In genomic region chr10:60819654-60820192, GRCm38 (mm10) we compare ENCODE assay signal across 14 mouse cellular contexts. TPM values are rescaled to one million over a fixed set of nuclear protein-coding genes. Genes with fewer than 3 reads are reported as not detected.
DNase-seq lines count a peak whose midpoint lies in the region; ATAC-seq and TF ChIP-seq lines count a peak whose summit lies in the region.
"Had no signal": no experiment of that assay in that cellular context is flagged by ENCODE, and none has a peak within 500 bp of the region (broad histone marks: within the 10 kb centered on the region; RNA-seq: fewer than 3 reads in every experiment).

No protein-coding gene starts in this region.

- intact Hi-C loops in heart, postnatal 14 days (cut with DNase I), result no loop called here
- intact Hi-C loops in left cerebral cortex, adult 2 months (cut with DNase I), result no loop called here
- intact Hi-C loops in left cerebral cortex, postnatal 25 days (cut with DNase I), result no loop called here

- no peak for ATAC-seq in heart, embryonic 13.5 days (ENCODE audit: extremely low read depth, insufficient number of reproducible peaks, low FRiP score, low TSS enrichment)
- ATAC-seq in stomach, embryonic 16.5 days (ENCODE audit: insufficient read depth, low FRiP score), result no peak
- ATAC-seq: forebrain, embryonic 13.5 days had no signal

- peak overlapping the region; percentile 100 for H3K27ac ChIP-seq in heart, embryonic 13.5 days (replicated peaks)
- peak overlapping the region; percentile 34; the same call in 1 of the 2 replicates for H3K27ac ChIP-seq in left cerebral cortex, adult 2 months
- peak overlapping the region; percentile 1 for H3K27ac ChIP-seq in cortical plate, adult 2 months (ENCODE audit: insufficient read depth, low read length)
- peak overlapping the region; percentile 3; the same call in 1 of the 2 replicates for H3K27ac ChIP-seq in stomach, embryonic 16.5 days (ENCODE audit: low read length)
- H3K27ac ChIP-seq: embryonic facial prominence, embryonic 12.5 days; forebrain, embryonic 13.5 days; hindbrain, embryonic 14.5 days; limb, embryonic 12.5 days had no signal

- no peak overlapping the region; the same call in none of the 2 replicates for H3K4me2 ChIP-seq in heart, embryonic 13.5 days
- H3K4me2 ChIP-seq in stomach, embryonic 16.5 days (ENCODE audit: low read depth, low read length), result no peak overlapping the region
- H3K4me2 ChIP-seq: embryonic facial prominence, embryonic 12.5 days; forebrain, embryonic 13.5 days; hindbrain, embryonic 14.5 days; limb, embryonic 12.5 days had no signal

- TF ChIP-seq CTCF in left cerebral cortex, adult 2 months (IDR thresholded peaks at IDR 0.05), result no peak
- no peak for TF ChIP-seq CTCF in cortical plate, adult 2 months (IDR thresholded peaks at IDR 0.05; ENCODE audit: extremely low read depth, insufficient read depth, low read length)

- no peak for TF ChIP-seq POLR2A in cortical plate, adult 2 months (IDR thresholded peaks at IDR 0.05; ENCODE audit: extremely low read depth, insufficient read depth, low read length)

- H3K36me3 ChIP-seq in heart, embryonic 13.5 days, result no peaks in the 10 kb centered on the region
- H3K36me3 ChIP-seq in stomach, embryonic 16.5 days (ENCODE audit: control insufficient read depth, insufficient read depth, low read length), result no peaks in the 10 kb centered on the region
- H3K36me3 ChIP-seq: embryonic facial prominence, embryonic 12.5 days; limb, embryonic 12.5 days had no signal

- H3K9ac ChIP-seq in heart, embryonic 13.5 days, result peak overlapping the region; percentile 63
- no peak overlapping the region for H3K9ac ChIP-seq in stomach, embryonic 16.5 days (ENCODE audit: low read length)
- H3K9ac ChIP-seq: embryonic facial prominence, embryonic 12.5 days; forebrain, embryonic 13.5 days; hindbrain, embryonic 14.5 days; limb, embryonic 12.5 days; liver, postnatal 0 days had no signal

- DNase-seq in heart, postnatal 14 days, result no peak
- no peak for DNase-seq in left cerebral cortex, adult 2 months (ENCODE audit: extremely low spot score in 1 of 2, low spot score in 2 of 2)
- no peak for DNase-seq in left cerebral cortex, postnatal 25 days (ENCODE audit: low spot score in 2 of 2)
- no peak for DNase-seq in yolk sac, embryonic 10.5 days (ENCODE audit: low spot score)
- DNase-seq: right cerebral cortex, postnatal 14 days had no signal

- no peaks in the 10 kb centered on the region for H3K27me3 ChIP-seq in heart, embryonic 13.5 days (replicated peaks)
- no peaks in the 10 kb centered on the region; the same call in 1 of the 2 replicates for H3K27me3 ChIP-seq in stomach, embryonic 16.5 days (ENCODE audit: control insufficient read depth, insufficient read depth, low read length)
- H3K27me3 ChIP-seq: forebrain, embryonic 13.5 days; limb, embryonic 12.5 days had no signal

- H3K4me1 ChIP-seq in heart, embryonic 13.5 days, result peaks cover 98% of the 10 kb centered on the region
- no peaks in the 10 kb centered on the region for H3K4me1 ChIP-seq in cortical plate, adult 2 months (ENCODE audit: control insufficient read depth, insufficient read depth, low read length)
- H3K4me1 ChIP-seq in stomach, embryonic 16.5 days (ENCODE audit: control insufficient read depth, insufficient read depth, low read length), result peaks cover 35% of the 10 kb centered on the region

- H3K9me3 ChIP-seq in heart, embryonic 13.5 days, result no peaks in the 10 kb centered on the region
- H3K9me3 ChIP-seq in stomach, embryonic 16.5 days (replicated peaks; ENCODE audit: control insufficient read depth, low read length), result no peaks in the 10 kb centered on the region
- H3K9me3 ChIP-seq: embryonic facial prominence, embryonic 12.5 days; forebrain, embryonic 13.5 days; limb, embryonic 12.5 days had no signal

- H3K4me3 ChIP-seq in heart, embryonic 13.5 days, result no peak overlapping the region
- H3K4me3 ChIP-seq in left cerebral cortex, adult 2 months, result no peak overlapping the region
- no peak overlapping the region for H3K4me3 ChIP-seq in cortical plate, adult 2 months (ENCODE audit: insufficient read depth, low read length)
- no peak overlapping the region for H3K4me3 ChIP-seq in stomach, embryonic 16.5 days (replicated peaks; ENCODE audit: low read length)
- H3K4me3 ChIP-seq: embryonic facial prominence, embryonic 12.5 days; forebrain, embryonic 13.5 days; limb, embryonic 12.5 days had no signal

- 64% methylated on average over 12 of the region's 12 CpGs for WGBS in heart, embryonic 13.5 days
- WGBS in stomach, embryonic 16.5 days, result 79% methylated on average over 12 of the region's 12 CpGs

RNA-seq across cellular contexts. Expression of gene Unc5b, which starts 11.7 kb away (rescaled TPM):
- polyA plus RNA-seq in heart, embryonic 13.5 days (2015; fragmentation: Nextera tagmentation; extraction: Ambion mirVana), result 12.1 and 13.9 TPM in 2 replicates
- total RNA-seq in heart, postnatal 14 days (2021), result 10 to 100 TPM; 24.0 to 25.1 TPM
- total RNA-seq in left cerebral cortex, adult 2 months (2021), result 10 to 100 TPM in 1 of 2 experiments, 1 to 10 TPM in 1; 9.0 to 10.3 TPM
- total RNA-seq in left cerebral cortex, postnatal 25 days (2021), result 10 to 100 TPM; 10.1 to 10.8 TPM
- polyA plus RNA-seq in cortical plate, adult 2 months (2012; rRNA removed), result 9.2 and 9.8 TPM in 2 replicates
- 3.7 and 4.0 TPM in 2 replicates for polyA plus RNA-seq in stomach, embryonic 16.5 days (2015; fragmentation: Nextera tagmentation; extraction: Ambion mirVana)
- total RNA-seq: megakaryocyte progenitor cell, adult 5-6 weeks had no signal

Comparison
In these comparisons a context has a peak if more than half of its experiments do, and no peak if none do; other contexts are left out.
1. H3K27ac ChIP-seq: peak in every context shown above with its lines; median percentile 100 in heart, embryonic 13.5 days; 34 in left cerebral cortex, adult 2 months; 3 in stomach, embryonic 16.5 days; 1 in cortical plate, adult 2 months.